13 mouse cellular contexts compared by ENCODE assay signal in the genomic region with DNA sequence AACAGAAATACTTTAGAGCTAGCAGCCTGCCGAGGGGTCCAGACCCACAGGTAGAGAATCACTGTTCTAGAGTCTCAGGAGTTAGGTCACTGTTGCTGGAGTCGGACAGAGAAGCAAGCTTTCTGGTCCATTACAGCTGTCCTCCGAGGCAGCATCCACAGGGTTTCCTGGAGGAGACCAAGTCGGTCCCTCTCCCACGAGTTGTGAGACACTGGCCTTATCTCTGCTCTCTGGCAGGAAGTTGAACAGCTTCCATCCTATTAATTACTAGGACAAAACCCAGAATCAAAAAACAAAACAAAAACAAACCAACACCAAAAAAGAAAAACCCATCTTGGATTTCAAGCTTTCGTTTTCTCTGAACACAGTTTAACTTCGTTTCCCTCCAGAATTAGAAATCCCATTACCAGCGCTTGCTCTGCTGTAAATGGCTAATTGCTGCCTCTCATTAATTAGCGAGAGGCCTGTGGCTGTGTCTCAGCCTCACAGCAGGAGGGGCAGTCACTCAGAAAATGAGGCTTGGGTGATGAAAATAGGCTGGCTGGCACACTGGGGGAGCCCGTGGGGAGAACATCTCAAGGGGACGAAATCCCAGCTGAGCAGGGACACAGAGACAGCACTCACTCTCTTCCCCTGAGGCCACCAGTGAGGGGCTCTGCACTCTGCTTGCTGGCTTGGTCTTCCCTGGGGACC.
DNase-seq lines count a peak whose midpoint lies in the region; ATAC-seq and TF ChIP-seq lines count a peak whose summit lies in the region.
"Had no signal": no experiment of that assay in that cellular context is flagged by ENCODE, and none has a peak within 500 bp of the region (broad histone marks: within the 10 kb centered on the region; RNA-seq: fewer than 3 reads in every experiment).

No protein-coding gene starts in this region.

- no peaks in the 10 kb centered on the region for H3K27me3 ChIP-seq in kidney, embryonic 14.5 days (ENCODE audit: control insufficient read depth, insufficient read depth, low read length)
- H3K27me3 ChIP-seq in forebrain, embryonic 14.5 days (replicated peaks; ENCODE audit: control insufficient read depth, insufficient read depth, low read length): no peaks in the 10 kb centered on the region
- H3K27me3 ChIP-seq in lung, postnatal 0 days (replicated peaks; ENCODE audit: insufficient read depth, low read length): no peaks in the 10 kb centered on the region
- H3K27me3 ChIP-seq: limb, embryonic 15.5 days had no signal

- H3K36me3 ChIP-seq in kidney, embryonic 14.5 days (ENCODE audit: control insufficient read depth, insufficient read depth, low read length): no peaks in the 10 kb centered on the region
- no peaks in the 10 kb centered on the region for H3K36me3 ChIP-seq in forebrain, embryonic 14.5 days (ENCODE audit: control insufficient read depth, insufficient read depth, low read length)
- H3K36me3 ChIP-seq in lung, postnatal 0 days (ENCODE audit: insufficient read depth, low read length): no peaks in the 10 kb centered on the region
- H3K36me3 ChIP-seq: limb, embryonic 15.5 days had no signal

- 33% methylated on average over 11 of the region's 11 CpGs for WGBS in kidney, embryonic 14.5 days
- WGBS in forebrain, embryonic 14.5 days: 9% methylated on average over 11 of the region's 11 CpGs
- 42% methylated on average over 11 of the region's 11 CpGs for WGBS in lung, postnatal 0 days

- no peak overlapping the region for H3K4me2 ChIP-seq in kidney, embryonic 14.5 days (replicated peaks; ENCODE audit: low read depth, low read length)
- 0 out of 2 replicates have a peak overlapping the region, but pooled peaks have one; percentile 3 for H3K4me2 ChIP-seq in forebrain, embryonic 14.5 days (ENCODE audit: low read length)
- H3K4me2 ChIP-seq in lung, postnatal 0 days (replicated peaks; ENCODE audit: low read depth, low read length): no peak overlapping the region
- H3K4me2 ChIP-seq: limb, embryonic 15.5 days had no signal

- no peak for ATAC-seq in kidney, embryonic 14.5 days (ENCODE audit: low FRiP score, low TSS enrichment)
- peak; percentile 40 for ATAC-seq in forebrain, embryonic 14.5 days
- ATAC-seq in lung, postnatal 0 days: no peak
- ATAC-seq: activated CD4-positive, CD25-positive, alpha-beta regulatory T cell, adult 4 months had no signal

- peak; percentile 19 for DNase-seq in kidney, adult 11 months
- DNase-seq in Muller cell, postnatal 12 days (ENCODE audit: inconsistent ontology term): peak; percentile 77
- DNase-seq in forebrain, embryonic 14.5 days (ENCODE audit: low spot score): peak; percentile 84
- peak; percentile 43 for DNase-seq in kidney, postnatal 14 days
- no peak for DNase-seq in B cell, adult 2 months
- no peak for DNase-seq in lung, postnatal 0 days (ENCODE audit: low spot score)
- no peak for DNase-seq in spleen, adult 18-20 months
- DNase-seq: cerebellum, adult 2 months; thymus, postnatal 36 days had no signal

- no peak for TF ChIP-seq CTCF in lung, postnatal 0 days (IDR thresholded peaks at IDR 0.05)

- TF ChIP-seq EP300 in lung, postnatal 0 days (IDR thresholded peaks at IDR 0.05): no peak

- H3K9ac ChIP-seq in kidney, embryonic 14.5 days (ENCODE audit: low read depth, low read length): no peak overlapping the region
- H3K9ac ChIP-seq in forebrain, embryonic 14.5 days (ENCODE audit: low read length): no peak overlapping the region
- no peak overlapping the region for H3K9ac ChIP-seq in lung, postnatal 0 days (replicated peaks; ENCODE audit: low read depth)
- H3K9ac ChIP-seq: limb, embryonic 15.5 days had no signal

- H3K4me1 ChIP-seq in kidney, embryonic 14.5 days (ENCODE audit: control insufficient read depth, insufficient read depth, low read length): peaks cover 18% of the 10 kb centered on the region
- no peaks in the 10 kb centered on the region for H3K4me1 ChIP-seq in forebrain, embryonic 14.5 days (ENCODE audit: control insufficient read depth, insufficient read depth, low read length)
- H3K4me1 ChIP-seq in lung, postnatal 0 days (ENCODE audit: insufficient read depth, low read depth, low read length): no peaks in the 10 kb centered on the region
- H3K4me1 ChIP-seq: limb, embryonic 15.5 days had no signal

- H3K4me3 ChIP-seq in kidney, embryonic 14.5 days (ENCODE audit: low read length): no peak overlapping the region
- H3K4me3 ChIP-seq in forebrain, embryonic 14.5 days (ENCODE audit: low read depth, low read length): no peak overlapping the region
- no peak overlapping the region for H3K4me3 ChIP-seq in lung, postnatal 0 days (ENCODE audit: low read depth, low read length)
- H3K4me3 ChIP-seq: erythroblast, embryonic 14.5 days; limb, embryonic 15.5 days had no signal

- no peaks in the 10 kb centered on the region for H3K9me3 ChIP-seq in kidney, embryonic 14.5 days (ENCODE audit: control insufficient read depth, low read length)
- no peaks in the 10 kb centered on the region for H3K9me3 ChIP-seq in forebrain, embryonic 14.5 days (replicated peaks; ENCODE audit: control insufficient read depth, low read length)
- H3K9me3 ChIP-seq in lung, postnatal 0 days (ENCODE audit: low read length): no peaks in the 10 kb centered on the region
- H3K9me3 ChIP-seq: limb, embryonic 15.5 days had no signal

- H3K27ac ChIP-seq in kidney, embryonic 14.5 days (ENCODE audit: low read depth, low read length): no peak overlapping the region
- H3K27ac ChIP-seq in forebrain, embryonic 14.5 days (ENCODE audit: low read depth, low read length): no peak overlapping the region
- no peak overlapping the region for H3K27ac ChIP-seq in lung, postnatal 0 days (ENCODE audit: low read length)
- H3K27ac ChIP-seq: limb, embryonic 15.5 days had no signal

Comparison
In these comparisons a context has a peak if more than half of its experiments do, and no peak if none do; other contexts are left out.
1. DNase-seq: peak in kidney, adult 11 months (single experiment), Muller cell, postnatal 12 days (single experiment), forebrain, embryonic 14.5 days (single experiment) and kidney, postnatal 14 days (single experiment); none in B cell, adult 2 months (0 of 2), lung, postnatal 0 days (single experiment) and spleen, adult 18-20 months (0 of 2).